ENCODE assay signal across 8 mouse cellular contexts in the genomic region with DNA sequence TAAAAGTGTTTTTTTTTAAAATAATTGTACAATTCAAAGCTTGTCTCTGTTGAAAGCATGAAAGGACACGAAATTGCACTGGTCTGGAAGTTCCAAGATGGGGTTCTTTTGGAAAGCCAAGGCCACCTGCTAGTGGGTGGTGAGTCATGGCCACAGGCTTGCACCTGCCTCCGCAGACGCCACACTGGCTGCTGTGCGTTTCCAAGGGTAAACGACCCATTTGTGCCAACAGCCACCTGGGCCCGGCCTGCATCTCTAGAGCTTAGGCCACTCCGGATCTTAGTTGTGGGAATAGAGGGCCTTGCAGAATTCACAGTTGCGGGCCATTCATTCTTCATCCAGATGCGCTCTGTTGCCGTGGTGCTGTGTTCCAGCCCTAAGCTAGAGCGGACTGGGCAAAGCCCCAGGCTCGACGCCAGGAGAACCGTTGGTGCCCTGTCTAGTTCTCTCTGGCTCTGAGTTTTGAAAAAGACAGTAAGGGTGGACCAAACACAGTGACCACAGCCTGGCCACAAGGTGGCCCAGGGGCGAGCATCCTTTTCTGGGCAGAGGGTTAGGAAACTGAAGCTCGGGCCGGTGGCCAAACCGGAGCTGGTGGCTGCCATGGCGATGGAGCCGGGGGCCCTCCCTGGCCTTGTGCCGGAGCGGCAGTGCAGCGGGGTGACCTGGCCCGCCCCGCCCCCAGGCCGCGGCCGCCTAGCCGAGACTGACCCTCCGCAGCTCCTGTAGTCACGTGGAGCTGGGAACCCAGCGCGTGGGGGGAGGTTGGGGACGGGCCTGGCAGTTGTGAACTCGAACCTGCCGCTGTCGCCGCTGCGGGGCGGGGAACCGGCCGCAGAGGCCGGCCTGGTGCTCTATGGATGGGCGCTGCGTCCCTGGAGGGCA. TPM values are rescaled to one million over a fixed set of nuclear protein-coding genes. Genes with fewer than 3 reads are reported as not detected.
DNase-seq lines count a peak whose midpoint lies in the region; ATAC-seq lines count a peak whose summit lies in the region.

A gene (plus strand): TSS at position 726 of the 885 bp plus-strand sequence.
A gene (plus strand): TSS at position 784 of the 885 bp plus-strand sequence.

- H3K36me3 ChIP-seq in embryonic facial prominence, embryonic 12.5 days = peaks cover 29% of the 10 kb centered on the region
- peaks cover 36% of the 10 kb centered on the region for H3K36me3 ChIP-seq in limb, embryonic 12.5 days
- peaks cover 29% of the 10 kb centered on the region for H3K36me3 ChIP-seq in midbrain, embryonic 13.5 days

- peak within 1 kb of the TSS; percentile 84 for H3K27ac ChIP-seq in embryonic facial prominence, embryonic 12.5 days
- peak within 1 kb of the TSS; percentile 86 for H3K27ac ChIP-seq in limb, embryonic 12.5 days
- H3K27ac ChIP-seq in midbrain, embryonic 13.5 days = peak within 1 kb of the TSS; percentile 92

- H3K4me1 ChIP-seq in embryonic facial prominence, embryonic 12.5 days = peaks cover 24% of the 10 kb centered on the region
- peaks cover 20% of the 10 kb centered on the region for H3K4me1 ChIP-seq in limb, embryonic 12.5 days (replicated peaks)
- H3K4me1 ChIP-seq in midbrain, embryonic 13.5 days (replicated peaks) = peaks cover 19% of the 10 kb centered on the region

- H3K4me3 ChIP-seq in embryonic facial prominence, embryonic 12.5 days = peak within 1 kb of the TSS; percentile 81
- peak within 1 kb of the TSS; percentile 79 for H3K4me3 ChIP-seq in limb, embryonic 12.5 days (replicated peaks)
- peak within 1 kb of the TSS; percentile 82 for H3K4me3 ChIP-seq in midbrain, embryonic 13.5 days (replicated peaks)

- peak; percentile 81 for ATAC-seq in embryonic facial prominence, embryonic 12.5 days (ENCODE audit: insufficient number of reproducible peaks, insufficient read depth, low FRiP score, low TSS enrichment)
- ATAC-seq in limb, embryonic 12.5 days (ENCODE audit: insufficient number of reproducible peaks, insufficient read depth, low FRiP score, low TSS enrichment, low read depth) = peak; percentile 93
- ATAC-seq in midbrain, embryonic 13.5 days = peak; percentile 92
- ATAC-seq in erythroid progenitor cell, adult 5-6 weeks (replicated peaks; ENCODE audit: low FRiP score, poor library complexity, severe bottlenecking) = no peak

- DNase-seq in adrenal gland, postnatal 25 days = peak; percentile 97
- DNase-seq in heart, adult 8-10 months (ENCODE audit: low spot score) = peak; percentile 93
- peak; percentile 95 to 96 for DNase-seq in kidney, adult 8-10 months
- peak; percentile 89 for DNase-seq in skeletal muscle tissue, adult 2 months (ENCODE audit: low read depth, low spot score)

- H3K4me2 ChIP-seq in embryonic facial prominence, embryonic 12.5 days (replicated peaks) = peak within 1 kb of the TSS; percentile 72
- H3K4me2 ChIP-seq in limb, embryonic 12.5 days = peak within 1 kb of the TSS; percentile 80
- peak within 1 kb of the TSS; percentile 81 for H3K4me2 ChIP-seq in midbrain, embryonic 13.5 days (replicated peaks)

- H3K9ac ChIP-seq in embryonic facial prominence, embryonic 12.5 days = peak within 1 kb of the TSS; percentile 83
- H3K9ac ChIP-seq in limb, embryonic 12.5 days (replicated peaks) = peak within 1 kb of the TSS; percentile 78
- peak within 1 kb of the TSS; percentile 92 for H3K9ac ChIP-seq in midbrain, embryonic 13.5 days (replicated peaks)

- peaks cover 27% of the 10 kb centered on the region for H3K9me3 ChIP-seq in embryonic facial prominence, embryonic 12.5 days
- peaks cover 31% of the 10 kb centered on the region for H3K9me3 ChIP-seq in limb, embryonic 12.5 days
- peaks cover 19% of the 10 kb centered on the region for H3K9me3 ChIP-seq in midbrain, embryonic 13.5 days

- no peaks in the 10 kb centered on the region for H3K27me3 ChIP-seq in embryonic facial prominence, embryonic 12.5 days
- H3K27me3 ChIP-seq in limb, embryonic 12.5 days = no peaks in the 10 kb centered on the region
- H3K27me3 ChIP-seq in midbrain, embryonic 13.5 days = no peaks in the 10 kb centered on the region

- 8% methylated on average over 45 of the region's 45 CpGs for WGBS in embryonic facial prominence, embryonic 12.5 days
- 7% methylated on average over 44 of the region's 45 CpGs for WGBS in limb, embryonic 12.5 days
- 4% methylated on average over 45 of the region's 45 CpGs for WGBS in midbrain, embryonic 13.5 days

RNA-seq across cellular contexts. Expression of the first gene that starts in this region (rescaled TPM):
- total RNA-seq in adrenal gland, postnatal 25 days (2021) = 66.1 and 67.8 TPM in 2 replicates
- 35.0 and 35.2 TPM in 2 replicates for polyA plus RNA-seq in embryonic facial prominence, embryonic 12.5 days (2016; fragmentation: Nextera tagmentation; extraction: Ambion mirVana)
- total RNA-seq in heart, adult 8-10 months (2022) = 10 to 100 TPM; 35.5 to 40.9 (median 36.3) TPM
- polyA plus RNA-seq in limb, embryonic 12.5 days (2016; fragmentation: Nextera tagmentation; extraction: Ambion mirVana) = 43.2 and 46.4 TPM in 2 replicates
- 44.6 and 47.2 TPM in 2 replicates for polyA plus RNA-seq in midbrain, embryonic 13.5 days (2015; fragmentation: Nextera tagmentation; extraction: Ambion mirVana)
- not detected in 2 replicates for total RNA-seq in erythroid progenitor cell, adult 5-6 weeks (2015; ENCODE audit: low replicate concordance)
- 0.77 and 1.7 TPM in 2 replicates for total RNA-seq in erythroid progenitor cell, adult 5-6 weeks (2017; ENCODE audit: low replicate concordance)

RNA-seq across cellular contexts. Expression of the second gene that starts in this region (rescaled TPM):
- total RNA-seq in adrenal gland, postnatal 25 days (2021) = not detected in 2 replicates
- polyA plus RNA-seq in embryonic facial prominence, embryonic 12.5 days (2016; fragmentation: Nextera tagmentation; extraction: Ambion mirVana) = not detected in 2 replicates
- 1 to 10 TPM in 2 of 4 experiments, not detected in 2; 1.0 to 2.8 TPM for total RNA-seq in heart, adult 8-10 months (2022)
- polyA plus RNA-seq in limb, embryonic 12.5 days (2016; fragmentation: Nextera tagmentation; extraction: Ambion mirVana) = 0.72 TPM in 1 of 2 replicates, not detected in the other
- 1.0 TPM in 1 of 2 replicates, not detected in the other for polyA plus RNA-seq in midbrain, embryonic 13.5 days (2015; fragmentation: Nextera tagmentation; extraction: Ambion mirVana)
- total RNA-seq in erythroid progenitor cell, adult 5-6 weeks (2015; ENCODE audit: low replicate concordance) = not detected in 2 replicates
- not detected in 2 replicates for total RNA-seq in erythroid progenitor cell, adult 5-6 weeks (2017; ENCODE audit: low replicate concordance)

Comparison
In these comparisons a context has a peak if more than half of its experiments do, and no peak if none do; other contexts are left out.
1. RNA of the first gene that starts in this region (total RNA-seq): 66.1 to 67.8 TPM in adrenal gland, postnatal 25 days and 35.5 to 40.9 TPM in heart, adult 8-10 months; 0.77 to 1.7 TPM in erythroid progenitor cell, adult 5-6 weeks; every median in the first group is over 10 times any median in the second.
2. Peak in every context shown above with its lines, with median percentiles within 50 percentile points of each other: DNase-seq, H3K27ac ChIP-seq, H3K4me2 ChIP-seq, H3K4me3 ChIP-seq and H3K9ac ChIP-seq.